Mouse (Mus musculus): ENCODE measurements at regions not wholly inside any gene's neighbourhood (a gene's known extent, or its start where the extent isn't known, plus 50 kb on each side); places are given as distances from the start of the nearest gene placed in this dataset.

DNA sequence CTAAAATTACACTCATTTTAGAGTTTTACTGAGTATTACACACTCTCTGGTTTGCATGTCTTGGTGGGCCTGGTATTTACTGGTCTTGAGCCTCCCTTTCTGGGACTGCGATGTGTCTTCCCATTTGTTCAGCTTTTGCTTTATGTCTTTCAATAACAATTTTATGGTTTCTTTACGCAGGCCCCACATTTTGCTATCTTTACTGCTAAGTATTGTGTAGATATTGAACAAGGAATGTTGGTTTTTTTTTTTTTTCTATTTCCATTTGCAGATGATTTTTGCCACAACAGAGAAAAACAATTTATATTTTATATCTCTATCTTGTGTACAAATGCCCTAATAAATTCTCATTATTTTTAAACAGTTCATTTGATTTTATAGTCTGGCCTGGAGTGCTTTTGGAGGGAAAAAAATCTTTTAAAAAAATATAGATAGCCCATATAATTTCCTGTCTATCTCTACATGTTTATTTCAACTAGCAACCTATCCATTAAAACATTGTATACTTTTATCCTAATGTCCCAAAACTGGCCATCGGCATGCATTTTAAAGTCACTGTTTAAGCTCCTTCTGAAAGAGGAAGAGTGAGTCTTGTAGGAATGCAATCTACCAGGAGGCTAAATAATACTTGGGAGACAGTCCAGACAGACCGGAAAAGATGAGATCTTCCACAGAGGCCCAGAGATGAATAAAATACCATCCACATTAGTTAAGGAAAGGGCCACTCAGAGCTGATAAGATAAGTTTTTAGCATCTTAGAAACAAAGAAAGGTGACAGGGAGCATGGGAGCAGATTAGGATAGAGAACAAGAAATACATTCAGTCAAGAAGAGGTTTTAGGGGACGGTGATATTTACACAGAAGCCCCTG lies 149.1 kb downstream of the Rchy1 start:
- no peak for DNase-seq
- H3K27ac ChIP-seq, result no peak overlapping the region
- intact Hi-C loops (cut with DNase I), result no loop called here
- no peaks in the 10 kb centered on the region for H3K4me1 ChIP-seq (ENCODE audit: control insufficient read depth, insufficient read depth, low read length)
- no peaks in the 10 kb centered on the region for H3K27me3 ChIP-seq (ENCODE audit: control insufficient read depth, insufficient read depth, low read length)
- no peaks in the 10 kb centered on the region for H3K36me3 ChIP-seq (ENCODE audit: control insufficient read depth, insufficient read depth, low read length)
- H3K9ac ChIP-seq (ENCODE audit: low read depth, low read length), result no peak overlapping the region
- H3K79me2 ChIP-seq (replicated peaks; ENCODE audit: control insufficient read depth, insufficient read depth, low read length), result no peaks in the 10 kb centered on the region
- TF ChIP-seq CTCF (IDR thresholded peaks at IDR 0.05) (no peak), POLR2A (IDR thresholded peaks at IDR 0.05; ENCODE audit: insufficient read depth, low read depth, low read length) (no peak), EP300 (IDR thresholded peaks at IDR 0.05; ENCODE audit: insufficient read depth, low read depth, low read length) (no peak)
- H3K4me3 ChIP-seq, result no peak overlapping the region
- WGBS, result 59% methylated on average over 5 of the region's 5 CpGs

- Histone ChIP-seq H3K79me2 (replicated peaks; ENCODE audit: control insufficient read depth, insufficient read depth, low read length) (no peaks in the 10 kb centered on the region), H3K4me1 (ENCODE audit: control insufficient read depth, insufficient read depth, low read length) (no peaks in the 10 kb centered on the region), H3K36me3 (ENCODE audit: control insufficient read depth, insufficient read depth, low read length) (no peaks in the 10 kb centered on the region), H3K9ac (ENCODE audit: low read depth, low read length) (no peak overlapping the region), H3K4me3 (no peak overlapping the region), H3K27me3 (ENCODE audit: control insufficient read depth, insufficient read depth, low read length) (no peaks in the 10 kb centered on the region), H3K27ac (no peak overlapping the region; the same call in 1 of the 2 replicates)
- 45% methylated on average over 18 of the region's 18 CpGs for WGBS
- intact Hi-C loops (cut with DNase I), result no loop called here
- no peak for DNase-seq
- TF ChIP-seq CTCF (IDR thresholded peaks at IDR 0.05) (no peak), EP300 (IDR thresholded peaks at IDR 0.05; ENCODE audit: insufficient read depth, low read depth, low read length) (no peak), POLR2A (IDR thresholded peaks at IDR 0.05; ENCODE audit: insufficient read depth, low read depth, low read length) (no peak)
Observed at GRCm38 (mm10) chr5:91807070-91808065, 155.5 kb downstream of the Rchy1 start.

DNA sequence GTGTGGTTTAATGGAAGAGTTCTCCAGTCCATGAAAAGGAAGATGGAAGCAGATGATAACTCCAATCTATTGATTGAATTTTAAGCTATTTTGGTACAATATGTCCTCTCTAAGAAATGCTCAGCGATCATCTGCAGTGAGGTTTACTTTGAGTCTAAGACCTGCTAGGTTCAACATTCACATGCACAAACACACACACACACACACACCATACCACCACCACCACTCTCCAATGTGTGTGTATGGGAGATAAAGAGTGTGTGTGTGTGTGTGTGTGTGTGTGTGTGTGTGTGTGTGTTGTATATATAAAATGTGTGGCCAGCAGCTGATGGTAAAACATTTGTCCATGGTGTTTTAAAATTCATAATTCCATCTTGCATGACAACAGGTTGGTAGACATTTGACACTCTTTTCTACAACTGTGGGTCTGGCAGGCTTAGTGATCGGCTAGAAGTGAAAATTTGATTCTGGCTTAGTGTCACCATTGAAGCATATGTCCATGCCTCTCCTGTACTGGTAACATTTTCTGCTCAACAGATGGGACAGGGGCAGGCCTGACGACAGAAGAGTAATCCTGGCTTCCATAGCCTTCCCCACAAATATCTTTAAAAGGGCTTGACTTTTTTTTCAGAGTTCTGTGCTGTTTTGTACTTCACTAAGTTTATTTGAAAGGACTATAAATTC lies 161.4 kb downstream of the Rchy1 start:
- H3K79me2 ChIP-seq (replicated peaks; ENCODE audit: control insufficient read depth, insufficient read depth, low read length), result no peaks in the 10 kb centered on the region
- intact Hi-C loops (cut with DNase I), result no loop called here
- WGBS, result 86% methylated on average over 3 of the region's 3 CpGs
- no peak for TF ChIP-seq EP300 (IDR thresholded peaks at IDR 0.05; ENCODE audit: insufficient read depth, low read depth, low read length)
- TF ChIP-seq POLR2A (IDR thresholded peaks at IDR 0.05; ENCODE audit: insufficient read depth, low read depth, low read length), result no peak
- no peak for TF ChIP-seq CTCF (IDR thresholded peaks at IDR 0.05)
- H3K27ac ChIP-seq, result no peak overlapping the region
- H3K27me3 ChIP-seq (ENCODE audit: control insufficient read depth, insufficient read depth, low read length), result no peaks in the 10 kb centered on the region
- no peaks in the 10 kb centered on the region for H3K36me3 ChIP-seq (ENCODE audit: control insufficient read depth, insufficient read depth, low read length)
- no peak overlapping the region for H3K4me3 ChIP-seq
- no peak overlapping the region for H3K9ac ChIP-seq (ENCODE audit: low read depth, low read length)
- no peak for DNase-seq
- peaks cover 1% of the 10 kb centered on the region; the same call in 1 of the 2 replicates for H3K4me1 ChIP-seq (ENCODE audit: control insufficient read depth, insufficient read depth, low read length)

- Histone ChIP-seq H3K4me1 (ENCODE audit: control insufficient read depth, insufficient read depth, low read length) (peaks cover 1% of the 10 kb centered on the region; the same call in 1 of the 2 replicates), H3K79me2 (replicated peaks; ENCODE audit: control insufficient read depth, insufficient read depth, low read length) (no peaks in the 10 kb centered on the region), H3K36me3 (ENCODE audit: control insufficient read depth, insufficient read depth, low read length) (no peaks in the 10 kb centered on the region), H3K27me3 (ENCODE audit: control insufficient read depth, insufficient read depth, low read length) (no peaks in the 10 kb centered on the region), H3K9ac (ENCODE audit: low read depth, low read length) (no peak overlapping the region), H3K27ac (peak overlapping the region; percentile 31; the same call in 1 of the 2 replicates), H3K4me3 (no peak overlapping the region)
- TF ChIP-seq POLR2A (IDR thresholded peaks at IDR 0.05; ENCODE audit: insufficient read depth, low read depth, low read length), result no peak
- no peak for TF ChIP-seq EP300 (IDR thresholded peaks at IDR 0.05; ENCODE audit: insufficient read depth, low read depth, low read length)
- TF ChIP-seq CTCF (IDR thresholded peaks at IDR 0.05), result no peak
- DNase-seq, result peak in 1 of 2 experiments; percentile 14
- intact Hi-C loops (cut with DNase I), result no loop called here
- 75% methylated on average over 3 of the region's 3 CpGs for WGBS
Observed at GRCm38 (mm10) chr5:91797362-91797761, 165.5 kb downstream of the Rchy1 start.

DNA sequence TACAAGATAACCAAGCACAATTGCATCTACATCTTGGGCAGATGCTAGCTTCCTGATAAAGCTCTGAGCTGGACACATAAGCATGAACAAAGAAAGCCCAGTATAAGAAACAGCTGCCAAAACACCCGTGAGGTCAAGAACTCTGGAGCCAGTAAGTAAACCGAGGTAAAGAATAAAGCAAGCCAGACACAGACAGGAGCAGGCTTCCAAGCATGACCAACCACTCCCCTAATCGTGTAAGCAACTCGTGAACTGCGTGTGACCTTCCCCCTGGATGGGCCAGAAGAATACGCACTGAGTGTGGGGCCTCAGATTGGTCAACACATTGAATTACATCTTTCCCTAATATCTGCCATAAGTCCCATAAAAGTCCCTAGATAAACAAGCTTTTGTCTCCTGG lies 170.1 kb downstream of the Rchy1 start:
- H3K79me2 ChIP-seq (replicated peaks; ENCODE audit: control insufficient read depth, insufficient read depth, low read length), result no peaks in the 10 kb centered on the region
- TF ChIP-seq CTCF (IDR thresholded peaks at IDR 0.05), result no peak
- TF ChIP-seq EP300 (IDR thresholded peaks at IDR 0.05; ENCODE audit: insufficient read depth, low read depth, low read length), result no peak
- TF ChIP-seq POLR2A (IDR thresholded peaks at IDR 0.05; ENCODE audit: insufficient read depth, low read depth, low read length), result no peak
- intact Hi-C loops (cut with DNase I), result no loop called here
- H3K27ac ChIP-seq, result no peak overlapping the region
- peaks cover 1% of the 10 kb centered on the region; the same call in 1 of the 2 replicates for H3K4me1 ChIP-seq (ENCODE audit: control insufficient read depth, insufficient read depth, low read length)
- no peak overlapping the region for H3K9ac ChIP-seq (ENCODE audit: low read depth, low read length)
- no peak for DNase-seq
- H3K4me3 ChIP-seq, result no peak overlapping the region
- WGBS, result 73% methylated on average over 6 of the region's 6 CpGs
- H3K27me3 ChIP-seq (ENCODE audit: control insufficient read depth, insufficient read depth, low read length), result no peaks in the 10 kb centered on the region
- no peaks in the 10 kb centered on the region for H3K36me3 ChIP-seq (ENCODE audit: control insufficient read depth, insufficient read depth, low read length)
